Mouse (Mus musculus): ENCODE results near the gene Ric1.

Ric1 gene

DNA sequence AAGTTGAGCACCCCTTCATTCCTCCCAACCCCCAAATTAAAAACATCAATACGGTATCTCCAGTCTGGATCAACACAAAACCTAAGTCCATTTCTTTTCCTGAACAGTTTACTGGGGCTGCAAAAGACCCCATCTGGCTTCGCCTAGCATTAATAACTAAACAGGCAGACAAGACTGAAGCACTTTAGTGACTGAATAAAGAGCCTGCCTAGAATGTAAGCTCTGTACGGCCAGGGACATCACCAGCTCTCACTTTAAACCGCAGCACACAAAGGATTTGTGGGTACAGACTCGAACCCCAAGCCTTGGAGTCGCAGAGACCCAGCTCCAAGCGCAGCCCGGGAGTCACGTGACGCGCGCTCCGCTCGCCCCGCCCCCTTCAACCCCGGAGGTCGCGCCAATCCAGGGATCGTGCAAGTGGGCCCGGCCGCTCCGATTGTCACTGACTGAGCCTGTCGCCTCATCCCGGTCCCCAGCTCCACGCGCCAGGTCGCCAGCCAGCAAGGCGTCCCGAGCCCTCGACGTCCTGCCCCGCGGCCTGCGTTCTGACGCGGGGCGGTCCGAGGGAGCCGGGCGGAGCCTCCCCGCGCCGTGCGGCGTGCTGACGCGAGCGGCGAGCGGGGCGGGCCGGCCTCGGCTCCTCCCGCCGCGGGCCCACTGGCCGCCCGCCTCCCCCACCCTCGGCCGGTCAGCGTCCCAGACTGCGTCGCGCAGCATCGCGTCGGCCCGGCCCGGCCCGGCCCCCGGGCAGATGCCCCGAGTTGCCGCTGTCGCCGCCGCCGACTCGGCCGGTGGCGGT is at the start of gene Ric1:
Gene Ric1 (plus strand): TSS at position 646 of the 799 bp plus-strand sequence.
- DNase-seq (ENCODE audit: low spot score in 2 of 2): peak; percentile 84 to 93

DNA sequence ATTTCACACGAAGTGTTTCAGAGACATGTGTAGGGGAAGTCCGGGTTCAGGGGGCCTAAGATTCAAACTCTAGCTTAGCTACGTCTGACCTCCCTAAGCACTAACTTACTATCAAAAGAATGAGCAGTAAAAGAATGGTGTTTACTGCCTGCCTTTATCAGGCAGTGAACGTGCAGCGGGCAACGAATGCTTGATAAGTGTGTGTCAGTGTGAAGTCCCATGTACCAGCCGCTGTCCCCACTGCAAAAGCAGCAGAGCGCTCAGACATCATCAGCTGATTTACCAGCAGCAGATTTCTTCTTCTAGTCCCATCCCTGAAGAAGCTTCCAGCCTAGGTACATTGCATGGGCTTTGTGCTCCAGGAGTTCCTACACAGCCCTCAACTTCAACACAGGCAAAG is 49.7 kb upstream of the Ric1 start:
- DNase-seq (ENCODE audit: low spot score in 2 of 2): no peak

DNA sequence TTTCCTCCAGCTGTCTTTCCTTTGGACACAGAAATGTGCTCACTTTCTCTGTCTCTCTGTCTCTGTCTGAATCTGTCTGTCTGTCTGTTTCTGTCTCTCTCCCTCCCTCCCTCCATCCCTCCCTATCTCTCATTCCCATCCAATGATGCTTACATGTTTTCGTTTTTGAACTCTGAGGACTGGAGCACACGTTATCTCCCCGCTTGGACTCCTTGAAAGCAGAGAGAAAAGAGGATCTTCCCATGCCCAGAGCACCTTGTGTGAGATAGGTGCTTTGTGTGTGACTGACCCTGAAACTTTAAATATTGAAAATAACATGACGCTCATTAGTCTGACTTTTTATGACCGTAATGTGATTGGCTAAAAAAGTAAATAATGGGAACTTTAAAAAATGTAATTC is 49.1 kb upstream of the Ric1 start:
- DNase-seq (ENCODE audit: low spot score in 2 of 2): no peak

DNA sequence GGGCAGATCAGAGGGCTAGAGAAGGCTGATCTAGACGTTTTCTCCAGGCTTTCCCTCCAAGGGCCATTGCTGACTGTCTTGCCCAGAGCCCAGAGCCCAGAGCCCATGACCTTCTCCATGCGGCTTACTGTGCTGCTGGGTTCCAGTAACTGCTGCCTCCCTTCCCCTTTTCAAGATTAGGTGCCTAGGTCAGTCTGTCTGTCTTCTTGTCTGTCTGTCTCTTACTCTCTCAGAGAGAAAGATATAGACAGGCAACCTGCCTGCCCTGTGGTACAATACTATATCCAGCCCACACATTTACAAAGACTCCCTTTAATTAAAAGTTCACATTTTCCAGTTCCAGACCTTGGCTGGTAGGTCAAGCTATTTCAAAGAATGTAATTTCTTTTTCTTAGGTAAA is 47.3 kb upstream of the Ric1 start:
- no peak for DNase-seq (ENCODE audit: low spot score in 2 of 2)

DNA sequence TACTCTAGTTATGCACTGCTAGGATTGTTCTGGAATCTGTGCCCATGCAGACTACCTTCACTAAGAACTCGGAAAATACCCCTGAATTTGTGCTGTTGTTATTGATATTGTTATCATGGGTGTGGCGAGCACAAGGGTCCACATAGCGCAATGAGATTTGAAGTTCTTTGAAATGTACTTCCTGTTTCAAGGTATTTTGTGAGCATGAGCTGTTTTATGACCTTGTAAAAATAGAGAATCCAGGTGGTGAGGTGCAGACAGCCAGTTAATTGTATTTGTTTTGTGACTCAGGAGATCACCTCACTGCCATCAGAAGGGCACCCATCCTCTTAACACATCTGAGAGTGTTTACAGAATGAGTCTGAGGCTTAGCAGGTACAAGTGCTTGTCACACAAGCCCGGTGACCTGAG is 46.9 kb upstream of the Ric1 start:
- no peak for DNase-seq (ENCODE audit: low spot score in 2 of 2)

DNA sequence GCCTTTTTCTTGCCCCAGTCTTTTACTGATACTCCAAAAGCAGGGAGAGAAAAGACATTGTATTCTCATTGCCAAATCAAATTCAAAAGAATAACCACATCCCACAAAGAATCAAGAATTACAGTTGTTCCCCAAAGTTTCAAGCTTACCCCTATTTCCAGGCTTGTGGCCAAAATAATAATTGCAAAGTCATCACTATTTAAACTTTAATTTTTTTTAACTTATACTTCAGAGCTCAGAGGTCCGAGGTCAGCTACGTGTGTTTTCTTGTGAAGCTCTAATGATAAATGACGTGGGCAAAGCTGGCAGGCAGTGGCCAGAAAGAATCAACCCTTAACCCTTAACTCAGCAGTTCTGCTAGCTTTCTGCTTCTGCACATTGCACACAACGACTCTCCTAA is 43.5 kb upstream of the Ric1 start:
- no peak for DNase-seq (ENCODE audit: low spot score in 2 of 2)

DNA sequence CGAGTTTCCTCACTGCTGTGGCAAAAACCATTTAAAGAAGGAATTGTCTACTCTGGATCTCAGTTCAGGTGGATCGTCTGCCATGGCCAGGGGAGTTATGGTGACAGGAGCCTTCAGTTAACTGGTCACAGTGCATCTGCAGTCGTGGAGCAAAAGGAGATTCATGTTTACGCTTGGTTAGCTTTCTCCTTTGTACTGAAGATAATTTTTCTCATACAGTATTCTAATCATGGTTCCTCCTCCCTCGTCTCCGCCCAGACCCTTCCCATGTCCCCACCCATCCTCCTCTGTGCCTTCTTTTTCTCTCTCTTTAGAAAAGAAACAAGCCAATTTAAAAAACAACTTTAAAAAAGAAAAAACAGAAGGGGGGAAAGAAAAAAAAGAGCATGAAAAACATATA is 40.5 kb upstream of the Ric1 start:
- DNase-seq (ENCODE audit: low spot score in 2 of 2): no peak

DNA sequence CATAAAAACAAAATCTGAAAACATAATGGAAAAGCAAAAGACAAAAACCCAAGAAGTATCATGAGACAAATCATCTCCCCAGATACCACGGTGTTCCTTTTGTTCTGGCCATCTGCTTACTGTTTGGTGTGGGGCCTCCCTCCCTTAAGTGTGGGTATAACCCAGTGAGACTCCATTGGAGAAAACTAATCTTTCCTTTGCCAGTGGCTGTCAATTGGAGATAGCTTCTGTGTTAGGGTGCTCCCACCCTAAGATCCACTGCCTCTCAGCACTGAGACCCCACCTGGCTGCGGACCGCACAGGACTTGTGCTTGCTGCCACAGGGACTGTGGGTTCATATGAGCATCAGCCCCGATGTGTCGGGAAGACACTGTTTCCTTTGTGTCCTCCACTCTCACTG is 39.9 kb upstream of the Ric1 start:
- no peak for DNase-seq (ENCODE audit: low spot score in 2 of 2)

DNA sequence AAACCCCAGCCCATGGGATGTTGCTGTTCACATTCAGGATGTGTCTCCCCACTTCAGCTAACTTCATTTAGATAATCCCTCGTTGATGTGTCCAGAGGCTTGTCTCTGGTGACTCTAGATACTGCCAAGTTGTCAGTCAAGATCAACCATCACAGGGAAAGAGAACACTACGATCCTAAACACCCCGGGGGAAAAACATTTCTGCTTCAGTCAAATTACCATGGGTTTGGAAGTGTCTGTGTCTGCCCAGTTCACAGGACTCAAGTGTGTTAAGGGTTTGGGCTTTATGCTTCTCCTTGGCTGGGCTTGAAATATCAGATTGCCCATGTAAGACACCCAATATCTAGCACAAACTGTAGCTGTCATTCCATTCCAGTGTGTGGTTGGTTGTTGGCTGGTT is 39.4 kb upstream of the Ric1 start:
- DNase-seq (ENCODE audit: low spot score in 2 of 2): no peak

DNA sequence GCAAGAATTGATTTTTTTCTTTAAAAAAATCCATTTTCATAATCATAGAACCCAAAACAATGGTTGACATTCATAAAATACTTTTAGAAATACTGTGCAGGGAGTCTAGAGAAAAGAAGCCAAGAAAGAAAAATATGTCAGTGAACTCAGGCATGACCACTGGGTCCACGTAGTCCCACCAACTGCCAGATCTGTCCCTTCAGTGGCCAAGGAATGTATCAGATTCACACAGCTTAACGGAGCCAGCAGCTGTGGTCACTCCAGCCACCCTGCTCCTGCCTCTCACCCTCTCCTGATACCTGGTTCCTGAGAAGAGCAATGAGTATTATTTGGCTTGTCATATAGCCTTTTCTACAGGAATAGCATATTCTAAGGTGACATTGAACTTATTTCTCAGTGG is 38.7 kb upstream of the Ric1 start:
- DNase-seq (ENCODE audit: low spot score in 2 of 2): no peak

DNA sequence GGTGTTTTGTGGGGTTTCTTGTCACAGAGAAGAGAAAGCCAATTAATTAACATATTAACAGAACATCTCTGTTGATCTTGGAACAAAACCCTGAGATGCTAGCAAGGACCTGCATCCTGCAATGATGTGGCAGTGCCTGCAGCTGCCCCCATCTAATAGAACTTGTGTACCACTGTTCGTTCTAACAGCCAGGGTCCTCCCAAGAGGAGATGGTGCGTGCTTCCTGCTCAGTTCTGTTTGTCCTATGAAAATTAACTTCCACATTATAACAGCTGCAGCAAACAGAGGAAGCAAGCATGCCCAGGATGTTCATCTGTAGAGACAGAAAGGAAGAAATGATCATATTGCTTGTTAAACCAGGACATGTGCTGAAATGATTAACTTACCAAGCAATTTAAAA is 37.5 kb upstream of the Ric1 start:
- DNase-seq (ENCODE audit: low spot score in 2 of 2): no peak

DNA sequence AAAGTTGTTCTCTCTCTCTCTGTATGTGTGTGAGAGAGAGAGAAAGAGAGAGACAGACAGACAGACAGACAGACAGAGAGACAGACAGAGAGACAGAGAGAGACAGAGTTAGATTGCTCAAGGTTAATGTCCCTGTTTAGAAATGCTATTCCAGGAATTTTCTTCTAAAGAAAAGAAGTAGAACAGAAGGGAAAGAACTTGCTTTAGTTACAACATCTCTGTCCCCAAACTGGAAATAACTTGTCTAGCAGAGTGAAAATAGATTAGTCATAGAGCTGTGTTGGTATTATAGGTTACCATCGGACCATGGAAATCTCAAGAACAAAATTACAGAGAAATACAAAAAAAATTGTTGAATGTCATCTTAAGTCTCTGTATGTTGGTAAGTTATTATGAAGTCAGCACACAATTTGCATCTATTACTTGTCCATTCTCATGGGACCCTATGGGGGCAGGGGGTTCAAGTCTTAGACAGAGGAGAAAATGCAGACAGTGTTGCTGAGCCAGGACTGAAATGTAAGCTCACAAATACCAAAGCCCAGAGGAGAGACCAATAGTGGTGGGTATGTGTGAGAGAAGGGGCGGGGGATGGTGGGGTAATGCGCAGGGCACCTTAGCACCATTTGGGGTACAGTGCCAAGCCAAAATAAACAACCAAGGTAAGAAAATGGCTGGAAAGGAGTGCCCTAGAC is 36.7 kb upstream of the Ric1 start:
- DNase-seq (ENCODE audit: low spot score in 2 of 2): no peak

DNA sequence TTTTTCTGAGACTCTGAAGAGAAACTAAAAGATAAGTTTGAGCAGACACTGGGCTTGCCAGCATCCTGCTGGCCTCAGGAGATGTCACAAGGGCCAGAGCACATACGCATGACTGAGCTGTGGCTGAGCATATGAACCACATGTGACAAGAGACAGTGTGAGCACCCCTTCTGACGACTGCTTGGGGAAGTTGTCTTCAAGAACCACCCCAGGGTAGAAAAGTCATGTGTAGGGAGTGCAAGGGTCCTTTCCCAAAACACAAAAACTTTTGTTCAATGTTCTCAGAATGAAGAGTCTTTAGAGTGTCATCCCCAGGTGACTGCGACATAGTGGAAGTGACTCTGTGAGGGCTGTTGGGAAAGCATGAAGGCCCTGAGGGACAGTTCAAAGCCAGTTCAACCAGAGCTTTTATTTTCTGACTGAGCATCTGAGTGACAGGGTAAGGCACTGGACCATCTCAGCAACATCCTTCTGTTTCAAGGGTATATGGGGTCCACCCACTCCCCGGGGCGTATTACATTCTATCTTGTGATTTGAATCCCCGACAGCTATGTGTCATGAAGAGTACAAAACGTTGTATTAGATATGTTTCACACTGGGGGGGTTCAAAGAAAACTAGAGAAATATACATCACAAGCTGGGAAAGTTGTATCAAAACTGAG is 35.4 kb upstream of the Ric1 start:
- DNase-seq (ENCODE audit: low spot score in 2 of 2): peak in 1 of 2 experiments; percentile 47

DNA sequence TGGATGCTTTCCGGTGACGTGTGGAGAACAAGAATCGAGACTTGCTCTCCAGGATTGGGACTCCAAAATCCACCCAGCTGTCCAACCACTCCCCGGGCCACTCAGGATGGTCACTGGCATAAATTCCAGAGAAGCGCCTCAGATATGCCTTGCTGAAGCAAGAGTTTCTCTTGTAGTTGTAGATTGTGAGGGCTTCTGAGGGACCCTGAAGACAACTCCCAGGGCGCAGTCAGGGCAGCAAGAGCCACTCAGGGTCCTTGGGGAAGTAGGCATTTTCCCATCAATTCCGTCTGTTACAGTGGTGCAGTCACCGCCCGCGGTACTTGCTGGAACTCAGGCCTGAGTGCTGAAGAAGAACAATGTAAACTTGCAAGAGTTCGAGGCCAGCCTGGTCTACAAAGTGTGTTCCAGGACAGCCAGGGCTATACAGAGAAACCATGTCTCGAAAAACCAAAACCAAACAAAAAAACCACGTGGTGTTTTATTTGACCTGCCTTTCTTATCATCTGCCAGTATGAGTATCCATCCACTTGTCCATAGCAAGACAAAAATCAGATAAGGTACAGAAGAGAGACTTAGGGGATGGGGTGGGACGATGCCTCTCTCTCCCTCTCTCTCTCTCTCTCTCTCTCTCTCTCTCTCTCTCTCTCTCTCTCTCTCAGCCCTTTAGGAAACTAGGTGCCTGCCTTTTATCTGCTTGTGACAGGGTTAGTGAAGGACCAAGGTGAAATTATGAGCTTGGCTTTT is 34.6 kb upstream of the Ric1 start:
- no peak for DNase-seq (ENCODE audit: low spot score in 2 of 2)

DNA sequence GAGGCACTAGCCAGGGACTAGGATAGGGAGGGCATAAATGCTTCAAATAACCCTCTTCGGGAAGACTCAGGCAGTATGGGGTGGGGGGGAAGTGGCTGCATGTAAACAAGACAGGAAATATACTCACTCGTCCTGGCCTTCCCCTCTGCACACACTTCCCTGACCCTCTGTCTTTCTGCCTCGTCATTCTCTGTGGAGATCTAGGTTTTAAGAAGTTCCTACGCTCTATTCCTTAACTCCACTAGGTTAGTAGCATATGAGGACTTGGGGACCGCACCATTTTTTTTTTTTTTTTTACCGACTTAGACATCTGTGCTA is 34.0 kb upstream of the Ric1 start:
- no peak for DNase-seq (ENCODE audit: low spot score in 2 of 2)

DNA sequence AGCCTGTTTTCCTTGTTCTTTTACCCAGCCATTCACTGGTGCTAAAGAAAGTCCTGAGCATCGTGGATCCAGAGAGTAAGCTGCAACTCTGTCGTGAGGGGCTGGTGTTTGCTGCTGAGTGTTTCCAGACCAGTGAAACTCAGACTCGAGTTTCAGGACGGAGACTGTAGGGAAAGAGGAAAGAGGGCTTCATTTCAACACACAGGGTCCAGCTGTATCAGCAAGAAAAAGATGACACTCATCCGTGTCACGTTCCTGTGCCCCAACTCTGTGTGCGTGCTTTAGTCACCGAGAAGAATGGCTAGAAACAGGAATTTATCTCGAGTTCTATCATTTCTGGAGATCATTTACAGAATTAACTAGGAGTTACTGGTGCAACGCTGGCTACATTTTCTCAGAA is 33.7 kb upstream of the Ric1 start:
- DNase-seq (ENCODE audit: low spot score in 2 of 2): no peak

DNA sequence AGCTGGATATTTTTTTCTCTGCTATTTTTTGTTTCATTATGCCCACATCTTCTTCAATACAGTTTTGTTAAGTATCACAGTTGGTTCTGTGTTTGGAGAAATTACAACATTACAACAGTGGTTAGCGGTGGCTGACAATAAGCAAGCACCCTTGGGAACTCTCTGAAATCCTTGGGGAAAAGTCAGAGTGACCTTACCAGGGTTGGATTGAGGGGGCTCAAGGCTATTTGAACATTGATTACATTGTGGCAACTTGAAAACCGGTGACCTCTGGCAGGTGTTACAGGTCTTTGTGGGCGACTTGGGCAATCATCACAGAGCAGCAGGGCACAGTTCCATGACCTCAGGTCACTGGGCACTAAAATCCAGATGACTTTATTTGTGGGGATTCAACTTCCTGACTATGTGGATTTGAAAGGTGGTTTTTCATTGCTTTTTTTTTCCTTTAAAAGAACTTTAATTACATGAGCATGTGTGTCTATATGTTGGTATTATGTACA is 32.2 kb upstream of the Ric1 start:
- no peak for DNase-seq (ENCODE audit: low spot score in 2 of 2)

DNA sequence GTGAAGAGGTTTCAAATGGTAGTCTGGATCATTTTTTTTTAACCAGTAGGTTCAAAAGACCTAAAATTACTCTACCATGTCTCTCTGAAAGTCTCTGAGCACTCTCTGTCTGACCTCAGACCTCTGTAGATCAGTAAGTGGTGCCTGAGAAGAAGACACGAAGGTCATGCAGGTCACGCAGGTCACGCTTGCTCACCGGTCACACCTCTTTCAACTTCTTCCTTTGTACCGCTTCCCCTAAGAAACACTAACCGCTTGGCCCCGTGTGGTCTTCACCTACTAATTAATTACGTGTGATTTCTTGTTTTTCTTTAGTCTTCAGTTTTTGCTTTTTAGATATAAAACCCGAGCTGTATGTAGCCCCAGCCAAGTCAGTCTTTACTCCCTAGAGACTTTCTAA is 30.6 kb upstream of the Ric1 start:
- DNase-seq (ENCODE audit: low spot score in 2 of 2): no peak

DNA sequence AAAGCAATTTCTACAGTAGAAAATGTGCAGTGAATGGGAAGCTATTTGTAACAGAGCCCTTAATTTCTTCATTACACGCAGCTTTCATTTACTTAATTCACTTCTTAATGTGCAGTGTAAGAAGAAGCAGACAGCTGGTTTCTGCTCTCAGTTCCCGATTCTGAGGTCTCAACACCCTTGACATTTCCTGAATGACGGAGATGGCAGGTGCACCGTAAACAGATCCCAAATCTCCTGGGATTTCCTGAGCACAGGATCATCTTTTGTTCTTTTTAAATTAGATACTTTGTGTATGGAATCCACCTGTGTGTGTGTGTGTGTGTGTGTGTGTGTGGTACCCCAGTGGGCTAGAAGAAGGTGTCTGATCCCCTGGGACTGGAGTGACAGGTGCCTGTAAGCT is 27.6 kb upstream of the Ric1 start:
- no peak for DNase-seq (ENCODE audit: low spot score in 2 of 2)

DNA sequence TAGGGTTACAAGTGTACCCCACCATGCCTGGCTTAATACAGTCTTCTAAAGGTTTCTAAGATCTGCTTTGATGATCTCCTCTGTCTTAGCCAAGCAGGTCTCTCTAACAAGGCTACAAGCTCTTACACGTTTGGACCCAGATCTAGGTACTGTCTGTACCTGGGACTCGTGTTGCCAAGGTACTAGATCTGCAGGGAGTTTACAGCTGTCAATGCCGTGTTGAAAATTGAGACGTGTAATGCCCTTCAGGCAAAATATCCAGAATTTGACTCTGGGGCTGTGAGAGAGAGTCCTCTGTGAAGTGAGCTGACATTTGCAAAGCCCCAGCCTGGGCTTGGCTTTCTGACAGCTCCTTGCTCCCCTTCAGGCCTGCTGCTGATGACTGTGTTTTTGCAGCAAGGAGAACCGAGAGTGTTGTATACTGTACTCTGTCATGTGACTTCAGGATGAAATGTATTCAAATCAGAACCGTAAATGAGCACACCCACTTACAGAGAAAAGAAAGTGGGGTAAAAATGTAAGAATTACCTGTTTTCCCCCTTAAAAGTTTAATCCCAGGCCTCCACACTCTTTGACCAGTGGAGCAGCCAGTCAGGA is 26.0 kb upstream of the Ric1 start:
- DNase-seq (ENCODE audit: low spot score in 2 of 2): no peak

DNA sequence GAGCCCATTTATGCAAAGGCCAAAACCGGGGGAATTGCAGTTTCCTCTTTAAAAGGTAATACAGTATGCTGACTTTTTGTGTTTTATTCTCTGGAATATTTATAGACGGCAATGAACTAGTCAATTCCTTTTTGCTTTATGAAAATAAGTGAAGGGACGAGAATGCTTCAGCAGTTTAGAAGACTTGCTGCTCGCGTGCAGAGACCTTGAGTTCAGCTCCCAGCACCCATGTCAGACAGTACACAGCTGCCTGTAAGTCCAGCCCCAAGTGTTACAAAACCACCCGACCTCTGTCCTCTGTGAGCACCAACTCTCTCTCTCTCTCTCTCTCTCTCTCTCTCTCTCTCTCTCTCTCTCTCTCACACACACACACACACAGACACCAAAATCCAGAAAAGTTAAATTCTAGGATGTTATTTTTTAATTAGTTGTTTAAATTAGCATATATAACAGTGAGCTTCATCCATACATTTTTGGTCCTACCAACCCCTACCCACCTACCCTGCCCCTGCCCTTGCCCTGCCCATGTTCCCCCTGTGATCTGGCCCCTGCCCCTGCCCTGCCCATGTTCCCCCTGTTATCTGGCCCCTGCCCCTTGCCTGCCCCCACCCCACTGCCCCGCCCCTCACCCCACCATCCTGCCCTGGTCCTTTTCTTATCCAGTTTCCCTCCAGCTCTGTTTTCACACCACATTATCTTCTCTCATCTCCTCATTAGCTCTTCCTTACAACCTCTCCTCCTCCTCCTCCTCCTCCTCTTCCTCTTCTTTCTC is 25.1 kb upstream of the Ric1 start:
- no peak for DNase-seq (ENCODE audit: low spot score in 2 of 2)
